Mouse (Mus musculus): ENCODE data around the gene Otub1. TPM values are rescaled to one million over a fixed set of nuclear protein-coding genes. Genes with fewer than 3 reads are reported as not detected.

The Otub1 gene
- polyA plus RNA-seq, 2 experiments, result 34.7 to 50.5 TPM

- Histone ChIP-seq H3K4me2 (ENCODE audit: low read depth) (no peak overlapping the region), H3K9me3 (ENCODE audit: control insufficient read depth, low read length) (no peaks in the 10 kb centered on the region), H3K4me1 (replicated peaks; ENCODE audit: control insufficient read depth in 2 of 2, insufficient read depth in 2 of 2, low read length in 1 of 2) (peaks cover 0 to 3% of the 10 kb centered on the region in 2 experiments; a peak in 1 of 4 replicates), H3K27me3 (ENCODE audit: control insufficient read depth, insufficient read depth, low read length) (no peaks in the 10 kb centered on the region), H3K4me3 (ENCODE audit: insufficient read depth in 1 of 2, low read depth in 2 of 2, low read length in 2 of 2) (no peak overlapping the region), H3K9ac (replicated peaks) (no peak overlapping the region), H3K27ac (no peak overlapping the region), H3K36me3 (replicated peaks; ENCODE audit: control insufficient read depth, insufficient read depth, low read depth) (peaks cover 36% of the 10 kb centered on the region)
- TF ChIP-seq CTCF (IDR thresholded peaks at IDR 0.05; ENCODE audit: low read depth), result no peak
- no peak for TF ChIP-seq EP300 (IDR thresholded peaks at IDR 0.05; ENCODE audit: low read depth)
- ATAC-seq (ENCODE audit: insufficient read depth), result no peak
- WGBS (ENCODE audit: insufficient replicate concordance), result 84% methylated on average over 13 of the region's 13 CpGs
- DNase-seq (ENCODE audit: low read depth in 3 of 3, low spot score in 3 of 3), result no peak
Measured at GRCm38 (mm10) chr19:7199089-7199488, 7.0 kb downstream of the Otub1 start.

GRCm38 (mm10) chr19:7197445-7197844 lies 8.7 kb downstream of the Otub1 start:
- TF ChIP-seq EP300 (IDR thresholded peaks at IDR 0.05; ENCODE audit: low read depth) (no peak), CTCF (IDR thresholded peaks at IDR 0.05; ENCODE audit: low read depth) (no peak)

GRCm38 (mm10) chr19:7196741-7197270 lies 9.3 kb downstream of the Otub1 start:
- H3K27me3 ChIP-seq (ENCODE audit: control insufficient read depth, insufficient read depth, low read length), result no peaks in the 10 kb centered on the region
- no peak overlapping the region for H3K4me3 ChIP-seq (ENCODE audit: insufficient read depth in 1 of 2, low read depth in 2 of 2, low read length in 2 of 2)
- no peaks in the 10 kb centered on the region for H3K9me3 ChIP-seq (ENCODE audit: control insufficient read depth, low read length)
- H3K4me1 ChIP-seq (replicated peaks; ENCODE audit: control insufficient read depth in 2 of 2, insufficient read depth in 2 of 2, low read length in 1 of 2), result peaks cover 0 to 8% of the 10 kb centered on the region in 2 experiments; a peak in 2 of 4 replicates
- WGBS (ENCODE audit: insufficient replicate concordance), result 41% methylated on average over 17 of the region's 17 CpGs
- no peak overlapping the region for H3K4me2 ChIP-seq (ENCODE audit: low read depth)
- peaks cover 23% of the 10 kb centered on the region for H3K36me3 ChIP-seq (replicated peaks; ENCODE audit: control insufficient read depth, insufficient read depth, low read depth)
- TF ChIP-seq EP300 (IDR thresholded peaks at IDR 0.05; ENCODE audit: low read depth) (no peak), CTCF (IDR thresholded peaks at IDR 0.05; ENCODE audit: low read depth) (no peak)
- no peak overlapping the region for H3K9ac ChIP-seq (replicated peaks)
- no peak overlapping the region for H3K27ac ChIP-seq
- ATAC-seq (ENCODE audit: insufficient read depth), result no peak
- no peak for DNase-seq (ENCODE audit: low read depth in 3 of 3, low spot score in 3 of 3)

More at GRCm38 (mm10) chr19:7197445-7197844, 8.7 kb downstream of the Otub1 start:
- H3K27ac ChIP-seq, result no peak overlapping the region
- ATAC-seq (ENCODE audit: insufficient read depth) (peak; percentile 19; the same call in 1 of the 2 replicates), DNase-seq (ENCODE audit: low read depth in 3 of 3, low spot score in 3 of 3) (no peak)
- H3K4me1 ChIP-seq (replicated peaks; ENCODE audit: control insufficient read depth in 2 of 2, insufficient read depth in 2 of 2, low read length in 1 of 2), result 0 out of 4 replicates have a peak, but pooled peaks cover 0 to 3% of the 10 kb centered on the region in 2 experiments
- no peaks in the 10 kb centered on the region for H3K9me3 ChIP-seq (ENCODE audit: control insufficient read depth, low read length)
- no peak overlapping the region for H3K4me3 ChIP-seq (ENCODE audit: insufficient read depth in 1 of 2, low read depth in 2 of 2, low read length in 2 of 2)
- H3K27me3 ChIP-seq (ENCODE audit: control insufficient read depth, insufficient read depth, low read length), result no peaks in the 10 kb centered on the region
- 85% methylated on average over 9 of the region's 9 CpGs for WGBS (ENCODE audit: insufficient replicate concordance)
- H3K4me2 ChIP-seq (ENCODE audit: low read depth), result no peak overlapping the region
- peaks cover 25% of the 10 kb centered on the region for H3K36me3 ChIP-seq (replicated peaks; ENCODE audit: control insufficient read depth, insufficient read depth, low read depth)
- H3K9ac ChIP-seq (replicated peaks), result no peak overlapping the region

GRCm38 (mm10) chr19:7195900-7196728 lies 10.0 kb downstream of the Otub1 start:
- no peak for DNase-seq (ENCODE audit: low read depth in 3 of 3, low spot score in 3 of 3)
- Histone ChIP-seq H3K4me2 (ENCODE audit: low read depth) (no peak overlapping the region), H3K9ac (replicated peaks) (no peak overlapping the region), H3K9me3 (ENCODE audit: control insufficient read depth, low read length) (no peaks in the 10 kb centered on the region), H3K36me3 (replicated peaks; ENCODE audit: control insufficient read depth, insufficient read depth, low read depth) (peaks cover 20% of the 10 kb centered on the region), H3K4me1 (replicated peaks; ENCODE audit: control insufficient read depth in 2 of 2, insufficient read depth in 2 of 2, low read length in 1 of 2) (peaks cover 0 to 11% of the 10 kb centered on the region in 2 experiments; a peak in 2 of 4 replicates), H3K27me3 (ENCODE audit: control insufficient read depth, insufficient read depth, low read length) (no peaks in the 10 kb centered on the region), H3K4me3 (ENCODE audit: insufficient read depth in 1 of 2, low read depth in 2 of 2, low read length in 2 of 2) (no peak overlapping the region), H3K27ac (no peak overlapping the region)
- WGBS (ENCODE audit: insufficient replicate concordance), result 24% methylated on average over 33 of the region's 33 CpGs
- ATAC-seq (ENCODE audit: insufficient read depth), result peak; percentile 34; the same call in 1 of the 2 replicates
- TF ChIP-seq CTCF (IDR thresholded peaks at IDR 0.05; ENCODE audit: low read depth) (peak; percentile 94), EP300 (IDR thresholded peaks at IDR 0.05; ENCODE audit: low read depth) (no peak)

- TF ChIP-seq EP300 (IDR thresholded peaks at IDR 0.05; ENCODE audit: low read depth), result no peak
- no peak for TF ChIP-seq CTCF (IDR thresholded peaks at IDR 0.05; ENCODE audit: low read depth)
- WGBS (ENCODE audit: insufficient replicate concordance), result 46% methylated on average over 2 of the region's 2 CpGs
- ATAC-seq (ENCODE audit: insufficient read depth) (no peak), DNase-seq (ENCODE audit: low read depth in 3 of 3, low spot score in 3 of 3) (no peak)
- no peak overlapping the region for H3K27ac ChIP-seq
- no peaks in the 10 kb centered on the region for H3K9me3 ChIP-seq (ENCODE audit: control insufficient read depth, low read length)
- no peaks in the 10 kb centered on the region for H3K36me3 ChIP-seq (replicated peaks; ENCODE audit: control insufficient read depth, insufficient read depth, low read depth)
- no peak overlapping the region for H3K4me2 ChIP-seq (ENCODE audit: low read depth)
- no peaks in the 10 kb centered on the region for H3K27me3 ChIP-seq (ENCODE audit: control insufficient read depth, insufficient read depth, low read length)
- H3K4me1 ChIP-seq (replicated peaks; ENCODE audit: control insufficient read depth in 2 of 2, insufficient read depth in 2 of 2, low read length in 1 of 2), result peaks cover 0 to 11% of the 10 kb centered on the region in 2 experiments; a peak in 2 of 4 replicates
- no peak overlapping the region for H3K4me3 ChIP-seq (ENCODE audit: insufficient read depth in 1 of 2, low read depth in 2 of 2, low read length in 2 of 2)
- no peak overlapping the region for H3K9ac ChIP-seq (replicated peaks)
Measured at GRCm38 (mm10) chr19:7192561-7192967, 13.6 kb downstream of the Otub1 start.

All from liver, embryonic 14.5 days (tissue).